Mouse (Mus musculus) CH12.LX (cell line): ENCODE data around the gene Atp8b5. TPM values are rescaled to one million over a fixed set of nuclear protein-coding genes. Genes with fewer than 3 reads are reported as not detected.

Experiments used
- DNase-seq: peaks from one replicate; pipeline ENCODE4 v3.0.0-alpha.2; 2013; ENCODE audit errors: extremely low read depth
- H3K27ac ChIP-seq: 2 replicates; pipeline ENCODE4 v1.5.1; 2012; ENCODE audit warnings: low read depth, mild to moderate bottlenecking, control low read depth, moderate library complexity; ENCODE audit not compliant: insufficient read depth
- H3K27me3 ChIP-seq: replicated peaks from 2 replicates; pipeline ENCODE3; 2012; ENCODE audit warnings: inconsistent platforms
- H3K36me3 ChIP-seq, 2 experiments: replicated peaks in 1 of 2; 2 replicates each; pipeline versions ENCODE3 to v1.6.1; 2012; ENCODE audit warnings: inconsistent platforms in 1 of 2, low read length in 1 of 2, mild to moderate bottlenecking in 1 of 2, mixed read lengths in 1 of 2, moderate library complexity in 1 of 2; ENCODE audit not compliant: control insufficient read depth in 1 of 2, insufficient read depth in 1 of 2
- H3K4me1 ChIP-seq, 2 experiments: 2 replicates each; pipeline ENCODE4 v1.6.1; 2012; ENCODE audit warnings: inconsistent platforms in 1 of 2, moderate library complexity in 1 of 2; ENCODE audit not compliant: insufficient read depth in 2 of 2, control insufficient read depth in 1 of 2
- H3K4me2 ChIP-seq: 2 replicates; pipeline ENCODE4 v1.6.1; 2012; ENCODE audit warnings: low read depth, mild to moderate bottlenecking, control low read depth; ENCODE audit not compliant: poor library complexity, insufficient read depth, severe bottlenecking
- H3K4me3 ChIP-seq, 3 experiments: fragments of 150-350 bp in 1 of 3; sonication (generic) in 1 of 3; replicated peaks in 1 of 3; 2 replicates each; pipeline versions ENCODE3 to v1.5.1; 2011 to 2012; ENCODE audit warnings: low read depth in 2 of 3, low read length in 2 of 3, mild to moderate bottlenecking in 2 of 3, moderate library complexity in 2 of 3, control low read depth in 1 of 3, improper control_type of control experiment in 1 of 3, inconsistent platforms in 1 of 3, mixed read lengths in 1 of 3; ENCODE audit not compliant: poor library complexity in 1 of 3
- H3K79me2 ChIP-seq: replicated peaks from 2 replicates; pipeline ENCODE4 v1.6.1; 2012; ENCODE audit warnings: mild to moderate bottlenecking, moderate library complexity; ENCODE audit not compliant: control insufficient read depth, poor library complexity, insufficient read depth, severe bottlenecking; ENCODE audit errors: extremely low read depth
- H3K9ac ChIP-seq: 2 replicates; pipeline ENCODE4 v1.6.1; 2012; ENCODE audit warnings: low read depth, mild to moderate bottlenecking, control low read depth, moderate library complexity; ENCODE audit not compliant: insufficient read depth
- H3K9me3 ChIP-seq: replicated peaks from 2 replicates; pipeline ENCODE3; 2012; ENCODE audit warnings: low read length, inconsistent platforms, mixed read lengths
- BHLHE40 ChIP-seq: IDR thresholded peaks from 2 replicates; pipeline ENCODE4 v1.6.1; 2011; ENCODE audit warnings: mild to moderate bottlenecking, low read depth, low read length, improper control_type of control experiment
- CHD1 ChIP-seq: IDR thresholded peaks from 2 replicates; pipeline ENCODE4 v1.6.1; 2012; ENCODE audit warnings: low read depth, low read length, improper control_type of control experiment, inconsistent platforms
- CHD2 ChIP-seq: IDR thresholded peaks from 2 replicates; pipeline ENCODE4 v1.6.1; 2011; ENCODE audit warnings: low read length, improper control_type of control experiment
- GABPA ChIP-seq: IDR thresholded peaks from 2 replicates; pipeline ENCODE4 v1.6.1; 2012; ENCODE audit warnings: low read depth, low read length, improper control_type of control experiment, inconsistent platforms; ENCODE audit not compliant: insufficient replicate concordance
- HCFC1 ChIP-seq: IDR thresholded peaks from 2 replicates; pipeline ENCODE4 v1.6.1; 2012; ENCODE audit warnings: low read depth, mild to moderate bottlenecking, inconsistent platforms, low read length, improper control_type of control experiment
- JUN ChIP-seq: IDR thresholded peaks from 2 replicates; pipeline ENCODE4 v1.6.1; 2011; ENCODE audit warnings: low read depth, mild to moderate bottlenecking, low read length, improper control_type of control experiment, moderate library complexity; ENCODE audit not compliant: insufficient read depth
- MXI1 ChIP-seq: IDR thresholded peaks from 2 replicates; pipeline ENCODE4 v1.6.1; 2011; ENCODE audit warnings: mild to moderate bottlenecking, low read depth, low read length, improper control_type of control experiment
- NELFE ChIP-seq: IDR thresholded peaks from 2 replicates; pipeline ENCODE4 v1.6.1; 2011; ENCODE audit warnings: low read depth, low read length, improper control_type of control experiment
- PAX5 ChIP-seq: IDR thresholded peaks from 2 replicates; pipeline ENCODE4 v1.6.1; 2012; ENCODE audit warnings: low read length, inconsistent platforms, mixed read lengths
- RCOR1 ChIP-seq: conservative IDR thresholded peaks from 2 replicates; pipeline ENCODE4 v1.6.1; 2012; ENCODE audit warnings: low read depth, mild to moderate bottlenecking, inconsistent platforms, low read length, improper control_type of control experiment
- SIN3A ChIP-seq: IDR thresholded peaks from 2 replicates; pipeline ENCODE4 v1.6.1; 2012; ENCODE audit warnings: low read length, improper control_type of control experiment, inconsistent platforms
- SMC3 ChIP-seq: IDR thresholded peaks from 2 replicates; pipeline ENCODE4 v1.6.1; 2011; ENCODE audit warnings: low read depth, low read length, improper control_type of control experiment
- TBP ChIP-seq: conservative IDR thresholded peaks from 2 replicates; pipeline ENCODE4 v1.6.1; 2011; ENCODE audit warnings: low read depth, low read length, improper control_type of control experiment
- UBTF ChIP-seq: IDR thresholded peaks from 2 replicates; pipeline ENCODE4 v1.6.1; 2012; ENCODE audit warnings: low read depth, mild to moderate bottlenecking, inconsistent platforms, low read length, improper control_type of control experiment, moderate library complexity
- USF1 ChIP-seq: IDR thresholded peaks from 2 replicates; pipeline ENCODE4 v1.6.1; 2014; ENCODE audit warnings: low read depth, mild to moderate bottlenecking, inconsistent platforms, low read length, improper control_type of control experiment
- dilution Hi-C: fragments of 300-500 bp; cut with MboI; formaldehyde crosslinking; loops from 2 replicates; pipeline ENCODE4 v1.14.3; 2020; ENCODE audit warnings: low sequenced_read_pairs; ENCODE audit not compliant: extremely low pct_unique_long_range_greater_than_20kb, extremely low pct_ligation_motif_present
- in situ Hi-C: fragments of 300-500 bp; cut with MboI; formaldehyde crosslinking; loops from 3 replicates; pipeline ENCODE4 v1.14.3; 2019; ENCODE audit warnings: low sequenced_read_pairs, low pct_ligation_motif_present, low pct_unique_long_range_greater_than_20kb, mixed read lengths
- polyA plus RNA-seq: library from polyadenylated mRNA; unstranded; fragments of >175 nt; gene quantifications from 2 replicates; pipeline ENCODE4 v1.2.1, GENCODE M21; 2012; ENCODE audit warnings: low read depth; ENCODE audit not compliant: insufficient read length
- total RNA-seq, 2 experiments: library from RNA; depleted of rRNA; stranded (reverse); fragments of 300-350 nt in 1 of 2; fragments of >200 nt in 1 of 2; gene quantifications; 2 replicates each; pipeline ENCODE4 v1.2.3; 2012 to 2014

Atp8b5 gene
- total and polyA plus RNA-seq, 3 experiments, result 0.13 to 1.3 (median 0.54) TPM

GRCm38 (mm10) chr4:43257040-43257439 is 9.9 kb upstream of the Atp8b5 start:
- in situ Hi-C loops (no loop called here), dilution Hi-C loops (no loop called here)
- no peak overlapping the region for H3K4me3 ChIP-seq
- H3K4me1 ChIP-seq, result no peaks in the 10 kb centered on the region
- no peak overlapping the region for H3K9ac ChIP-seq
- peaks cover 11% of the 10 kb centered on the region for H3K27me3 ChIP-seq
- no peaks in the 10 kb centered on the region for H3K9me3 ChIP-seq
- no peak overlapping the region for H3K27ac ChIP-seq
- DNase-seq, result no peak
- H3K4me2 ChIP-seq, result no peak overlapping the region
- no peaks in the 10 kb centered on the region for H3K36me3 ChIP-seq
- no peaks in the 10 kb centered on the region for H3K79me2 ChIP-seq
- TF ChIP-seq CHD2, result no peak
- no peak for TF ChIP-seq RCOR1
- no peak for TF ChIP-seq HCFC1
- TF ChIP-seq NELFE, result no peak

- in situ Hi-C loops, result no loop called here
- dilution Hi-C loops, result no loop called here
Measured at GRCm38 (mm10) chr4:43258556-43258955, 8.4 kb upstream of the Atp8b5 start.

GRCm38 (mm10) chr4:43259435-43259834 is 7.5 kb upstream of the Atp8b5 start:
- no peak overlapping the region for H3K9ac ChIP-seq
- H3K27ac ChIP-seq, result no peak overlapping the region
- H3K36me3 ChIP-seq, result no peaks in the 10 kb centered on the region
- H3K4me1 ChIP-seq, result no peaks in the 10 kb centered on the region
- in situ Hi-C loops, result no loop called here
- H3K4me3 ChIP-seq, result no peak overlapping the region
- H3K9me3 ChIP-seq, result no peaks in the 10 kb centered on the region
- TF ChIP-seq SIN3A (no peak), TBP (no peak), USF1 (no peak), SMC3 (no peak), JUN (no peak), GABPA (no peak), MXI1 (no peak), BHLHE40 (no peak), UBTF (no peak), PAX5 (no peak)
- TF ChIP-seq, all 38 proteins: peak for 0
- Histone ChIP-seq H3K79me2 (no peaks in the 10 kb centered on the region), H3K27me3 (peaks cover 15% of the 10 kb centered on the region), H3K4me2 (no peak overlapping the region)
- dilution Hi-C loops, result no loop called here
- no peak for DNase-seq

More at GRCm38 (mm10) chr4:43258556-43258955, 8.4 kb upstream of the Atp8b5 start:
- Histone ChIP-seq H3K9ac (no peak overlapping the region), H3K4me2 (no peak overlapping the region), H3K9me3 (no peaks in the 10 kb centered on the region), H3K27me3 (peaks cover 15% of the 10 kb centered on the region), H3K79me2 (no peaks in the 10 kb centered on the region), H3K4me1 (no peaks in the 10 kb centered on the region), H3K36me3 (no peaks in the 10 kb centered on the region), H3K27ac (no peak overlapping the region), H3K4me3 (no peak overlapping the region)
- TF ChIP-seq MXI1, result no peak
- TF ChIP-seq CHD1, result no peak
- DNase-seq, result no peak
